Mouse (Mus musculus): Measurements from ENCODE around the gene Zbtb39. TPM values are rescaled to one million over a fixed set of nuclear protein-coding genes. Genes with fewer than 3 reads are reported as not detected.
"Not testable (repeated sequence)": the region's sequence is repeated elsewhere in the genome, so short reads cannot be mapped to it uniquely, and the experiment has no call there.

The Zbtb39 gene
- polyA plus RNA-seq, 1 experiment, result 7.4 TPM

DNA sequence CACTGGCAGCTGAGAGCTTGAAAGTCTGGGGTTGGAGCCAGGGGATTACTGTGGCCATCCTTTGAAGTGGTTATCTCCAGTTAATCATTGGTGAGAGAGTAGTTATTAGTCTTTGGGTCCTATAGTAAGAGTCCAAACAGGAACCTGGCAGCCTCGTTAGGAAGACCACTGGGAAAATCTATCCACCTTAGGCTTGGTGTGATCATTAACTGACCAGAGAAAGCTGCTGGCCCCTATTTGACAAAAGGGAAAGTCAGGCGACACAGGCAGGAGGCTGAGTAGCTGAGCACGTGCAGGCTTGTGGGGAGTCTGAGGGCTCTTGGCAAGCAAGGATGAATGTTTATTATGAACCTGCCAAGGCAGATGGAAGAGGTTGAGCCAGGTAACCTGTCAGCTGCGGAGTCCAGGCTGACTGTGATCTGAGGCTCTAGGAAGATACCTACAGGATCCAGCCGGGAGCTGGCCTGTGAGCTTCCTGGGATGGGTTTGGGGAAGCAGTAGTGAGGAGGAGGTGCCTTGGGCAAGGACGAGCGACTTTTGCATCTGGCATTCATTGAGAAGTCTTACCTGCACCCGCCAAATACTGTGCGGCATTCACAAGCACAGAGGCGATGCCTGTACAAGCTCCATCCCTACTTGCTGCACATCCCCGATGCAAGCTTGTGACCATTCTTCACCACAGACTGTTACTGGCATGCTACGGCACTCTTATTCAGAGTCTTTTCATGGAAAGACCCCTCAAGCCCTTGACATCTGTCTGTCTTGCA, 24.8 kb downstream of the Zbtb39 start:
- Histone ChIP-seq H3K4me3 (ENCODE audit: control insufficient read depth, insufficient read depth, low read length) (no peak overlapping the region), H3K27ac (ENCODE audit: control insufficient read depth, insufficient read depth, low read length) (no peak overlapping the region), H3K36me3 (ENCODE audit: control insufficient read depth, insufficient read depth, low read length) (no peaks in the 10 kb centered on the region), H3K27me3 (ENCODE audit: control insufficient read depth, insufficient read depth, low read length) (no peaks in the 10 kb centered on the region), H3K4me1 (replicated peaks; ENCODE audit: control insufficient read depth, insufficient read depth, low read length) (no peaks in the 10 kb centered on the region)
- DNase-seq, result no peak
- 76% methylated on average over 12 of the region's 12 CpGs for WGBS
- no peak for TF ChIP-seq POLR2A (IDR thresholded peaks at IDR 0.05; ENCODE audit: control insufficient read depth, extremely low read depth, insufficient read depth, low read length, poor library complexity)
- TF ChIP-seq CTCF (IDR thresholded peaks at IDR 0.05; ENCODE audit: borderline replicate concordance, control insufficient read depth, extremely low read depth, insufficient read depth, low read length, poor library complexity), result no peak

DNA sequence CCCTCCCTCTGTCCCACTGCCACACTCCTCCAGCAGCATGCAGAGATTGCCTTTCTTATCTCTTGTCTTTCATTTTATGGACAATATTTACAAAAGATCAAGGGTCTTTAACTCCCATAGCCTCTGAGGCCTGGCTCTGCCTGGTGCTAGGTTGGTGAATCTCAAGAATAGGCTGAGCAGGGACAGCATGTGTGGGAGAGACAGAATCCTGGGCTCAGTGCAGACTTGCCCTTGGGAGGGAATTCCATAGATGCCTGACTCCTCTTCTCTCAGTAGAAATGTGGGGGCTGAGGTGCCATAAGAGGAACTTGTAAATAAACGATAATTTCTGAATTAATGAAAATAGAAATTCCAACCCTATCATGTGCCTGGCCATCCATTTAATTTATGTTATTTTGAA, 27.2 kb downstream of the Zbtb39 start:
- Histone ChIP-seq H3K4me3 (ENCODE audit: control insufficient read depth, insufficient read depth, low read length) (no peak overlapping the region), H3K36me3 (ENCODE audit: control insufficient read depth, insufficient read depth, low read length) (no peaks in the 10 kb centered on the region), H3K4me1 (replicated peaks; ENCODE audit: control insufficient read depth, insufficient read depth, low read length) (no peaks in the 10 kb centered on the region), H3K27me3 (ENCODE audit: control insufficient read depth, insufficient read depth, low read length) (no peaks in the 10 kb centered on the region), H3K27ac (ENCODE audit: control insufficient read depth, insufficient read depth, low read length) (no peak overlapping the region)
- no peak for DNase-seq
- no peak for TF ChIP-seq POLR2A (IDR thresholded peaks at IDR 0.05; ENCODE audit: control insufficient read depth, extremely low read depth, insufficient read depth, low read length, poor library complexity)
- TF ChIP-seq CTCF (IDR thresholded peaks at IDR 0.05; ENCODE audit: borderline replicate concordance, control insufficient read depth, extremely low read depth, insufficient read depth, low read length, poor library complexity), result no peak
- 88% methylated on average over 1 of the region's 1 CpGs for WGBS

GRCm38 (mm10) chr10:127776011-127776410, 36.7 kb downstream of the Zbtb39 start, which contains the start of gene Rdh9:
TSS of gene Rdh9 (plus strand) at chr10:127776386.
- Histone ChIP-seq H3K27ac (ENCODE audit: control insufficient read depth, insufficient read depth, low read length) (no peak within 1 kb of the TSS), H3K4me3 (ENCODE audit: control insufficient read depth, insufficient read depth, low read length) (no peak within 1 kb of the TSS), H3K4me1 (replicated peaks; ENCODE audit: control insufficient read depth, insufficient read depth, low read length) (no peaks in the 10 kb centered on the region), H3K27me3 (ENCODE audit: control insufficient read depth, insufficient read depth, low read length) (no peaks in the 10 kb centered on the region), H3K36me3 (ENCODE audit: control insufficient read depth, insufficient read depth, low read length) (no peaks in the 10 kb centered on the region)
- no peak for DNase-seq
- WGBS, result 80% methylated on average over 2 of the region's 2 CpGs
- TF ChIP-seq CTCF (IDR thresholded peaks at IDR 0.05; ENCODE audit: borderline replicate concordance, control insufficient read depth, extremely low read depth, insufficient read depth, low read length, poor library complexity), result no peak
- no peak for TF ChIP-seq POLR2A (IDR thresholded peaks at IDR 0.05; ENCODE audit: control insufficient read depth, extremely low read depth, insufficient read depth, low read length, poor library complexity)

DNA sequence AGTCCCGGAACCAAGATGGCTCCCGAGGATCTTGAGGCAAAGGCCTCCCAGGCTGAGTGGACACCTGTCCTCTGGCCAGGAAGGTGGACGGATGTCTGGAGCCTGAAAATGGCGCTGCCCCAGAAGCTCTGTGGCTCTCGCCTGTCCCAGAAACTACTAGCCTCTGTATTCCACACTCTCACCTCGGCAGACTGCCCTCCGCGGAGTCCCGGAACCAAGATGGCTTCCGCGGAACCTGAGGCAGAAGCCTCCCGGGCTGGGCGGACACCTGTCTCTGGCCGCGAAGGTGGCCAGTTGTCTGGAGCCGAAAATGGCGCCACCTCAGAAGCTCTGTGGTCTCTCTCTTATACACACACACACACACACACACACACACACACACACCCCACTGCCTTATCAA, 43.0 kb downstream of the Zbtb39 start:
- not testable (repeated sequence) for H3K27me3 ChIP-seq (ENCODE audit: control insufficient read depth, insufficient read depth, low read length); H3K36me3 ChIP-seq (ENCODE audit: control insufficient read depth, insufficient read depth, low read length); H3K4me1 ChIP-seq (replicated peaks; ENCODE audit: control insufficient read depth, insufficient read depth, low read length); H3K4me3 ChIP-seq (ENCODE audit: control insufficient read depth, insufficient read depth, low read length); H3K27ac ChIP-seq (ENCODE audit: control insufficient read depth, insufficient read depth, low read length); DNase-seq
- WGBS, result 98% methylated on average over 17 of the region's 17 CpGs

DNA sequence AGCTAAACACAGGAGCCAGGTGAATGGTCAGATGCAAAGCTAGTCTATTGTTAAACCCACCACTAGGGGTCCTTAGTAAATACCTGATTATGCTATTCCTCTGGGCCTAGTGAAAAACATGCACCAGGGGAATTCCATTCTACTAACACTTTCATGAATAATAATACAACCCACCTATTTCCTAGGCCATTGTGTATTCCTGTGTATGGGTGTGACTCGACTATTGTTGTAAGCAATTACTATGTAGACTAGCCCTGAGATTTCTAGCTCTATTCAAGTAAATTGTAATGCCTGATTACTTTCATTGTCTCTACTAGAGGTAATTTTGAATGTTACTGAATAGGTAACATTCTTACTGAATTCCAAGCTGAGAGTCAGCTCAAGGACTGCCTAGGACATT, 46.1 kb downstream of the Zbtb39 start:
- WGBS, result 86% methylated on average over 1 of the region's 1 CpGs
- not testable (repeated sequence) for H3K4me1 ChIP-seq (replicated peaks; ENCODE audit: control insufficient read depth, insufficient read depth, low read length); H3K27me3 ChIP-seq (ENCODE audit: control insufficient read depth, insufficient read depth, low read length); H3K27ac ChIP-seq (ENCODE audit: control insufficient read depth, insufficient read depth, low read length); H3K4me3 ChIP-seq (ENCODE audit: control insufficient read depth, insufficient read depth, low read length); H3K36me3 ChIP-seq (ENCODE audit: control insufficient read depth, insufficient read depth, low read length); DNase-seq

Other genes starting within 250 kb of the Zbtb39 start
- 2.2 and 3.9 TPM in 2 replicates for gene Stac3, start 237.9 kb upstream of the Zbtb39 start, polyA plus RNA-seq (2012; rRNA removed)
- 6.2 and 13.5 TPM in 2 replicates for gene Ndufa4l2, start 224.6 kb upstream of the Zbtb39 start, polyA plus RNA-seq (2012; rRNA removed)
- 171 and 198 TPM in 2 replicates for gene Shmt2, start 217.1 kb upstream of the Zbtb39 start, polyA plus RNA-seq (2012; rRNA removed)
- gene Nxph4, start 205.0 kb upstream of the Zbtb39 start, polyA plus RNA-seq (2012; rRNA removed), result 0.06 and 0.20 TPM in 2 replicates
- 35.3 and 40.3 TPM in 2 replicates for gene Lrp1, start 118.4 kb upstream of the Zbtb39 start, polyA plus RNA-seq (2012; rRNA removed)
- gene Stat6, start 96.6 kb upstream of the Zbtb39 start, polyA plus RNA-seq (2012; rRNA removed), result 168 and 185 TPM in 2 replicates
- gene Nemp1, start 72.6 kb upstream of the Zbtb39 start, polyA plus RNA-seq (2012; rRNA removed), result 14.2 and 15.0 TPM in 2 replicates
- 69.3 and 79.2 TPM in 2 replicates for gene Nab2, start 71.0 kb upstream of the Zbtb39 start, polyA plus RNA-seq (2012; rRNA removed)
- gene Myo1a, start 34.4 kb upstream of the Zbtb39 start, polyA plus RNA-seq (2012; rRNA removed), result 1.6 and 1.8 TPM in 2 replicates
- gene Tac2, start 15.1 kb upstream of the Zbtb39 start, polyA plus RNA-seq (2012; rRNA removed), result 4.3 and 4.5 TPM in 2 replicates
- 2.3 and 2.4 TPM in 2 replicates for gene Gpr182, start 12.2 kb downstream of the Zbtb39 start, polyA plus RNA-seq (2012; rRNA removed)
- gene Rdh1, start 20.2 kb downstream of the Zbtb39 start, polyA plus RNA-seq (2012; rRNA removed), result 0.04 and 0.08 TPM in 2 replicates
- 0.10 TPM in 1 of 2 replicates, not detected in the other for gene Rdh16f1, start 20.2 kb downstream of the Zbtb39 start, polyA plus RNA-seq (2012; rRNA removed)
- 0.14 and 0.20 TPM in 2 replicates for gene Rdh9, start 36.8 kb downstream of the Zbtb39 start, polyA plus RNA-seq (2012; rRNA removed)
- 0.03 and 0.14 TPM in 2 replicates for gene Rdh16, start 61.6 kb downstream of the Zbtb39 start, polyA plus RNA-seq (2012; rRNA removed)
- not detected in 2 replicates for gene Rdh19, start 110.4 kb downstream of the Zbtb39 start, polyA plus RNA-seq (2012; rRNA removed)
- 0.32 TPM in 1 of 2 replicates, not detected in the other for gene Rdh16f2, start 126.9 kb downstream of the Zbtb39 start, polyA plus RNA-seq (2012; rRNA removed)
- gene Rdh7, start 149.3 kb downstream of the Zbtb39 start, polyA plus RNA-seq (2012; rRNA removed), result 0.11 and 1.7 TPM in 2 replicates
- 0.52 and 1.3 TPM in 2 replicates for gene Sdr9c7, start 159.0 kb downstream of the Zbtb39 start, polyA plus RNA-seq (2012; rRNA removed)

Data from thymus, adult 2 months (tissue).